Mouse (Mus musculus): Measurements from ENCODE around the gene Dnajb2.

The Dnajb2 gene

GRCm38 (mm10) chr1:75236117-75237050, at the start of gene Dnajb2:
Dnajb2 (plus strand) TSS chr1:75236406.
- peak; percentile 56 for DNase-seq (ENCODE audit: low read depth, low spot score)

- no peak for DNase-seq (ENCODE audit: low read depth, low spot score)
These were observed 49.1 kb upstream of the Dnajb2 start for GRCm38 (mm10) chr1:75187126-75187525.

- DNase-seq (ENCODE audit: low read depth, low spot score) = no peak
These were observed 48.2 kb upstream of the Dnajb2 start for GRCm38 (mm10) chr1:75187914-75188483.

- no peak for DNase-seq (ENCODE audit: low read depth, low spot score)
These were observed 45.6 kb upstream of the Dnajb2 start for GRCm38 (mm10) chr1:75190577-75190976.

GRCm38 (mm10) chr1:75191258-75191621, 45.0 kb upstream of the Dnajb2 start:
- no peak for DNase-seq (ENCODE audit: low read depth, low spot score)

- peak; percentile 95 for DNase-seq (ENCODE audit: low read depth, low spot score)
These were observed 44.4 kb upstream of the Dnajb2 start, which contains the start of the genes Ankzf1 and Atg9a for GRCm38 (mm10) chr1:75191622-75192402. Ankzf1 (plus strand) TSS chr1:75192151. Atg9a (minus strand) TSS chr1:75192196.

GRCm38 (mm10) chr1:75192452-75192851, 43.8 kb upstream of the Dnajb2 start:
- DNase-seq (ENCODE audit: low read depth, low spot score) = no peak

GRCm38 (mm10) chr1:75201236-75201635, 35.0 kb upstream of the Dnajb2 start:
- DNase-seq (ENCODE audit: low read depth, low spot score) = no peak

- DNase-seq (ENCODE audit: low read depth, low spot score) = no peak
These were observed 27.1 kb upstream of the Dnajb2 start for GRCm38 (mm10) chr1:75208967-75209678.

GRCm38 (mm10) chr1:75210136-75211087, 25.8 kb upstream of the Dnajb2 start, which contains the start of the genes Glb1l and Stk16:
Glb1l (minus strand) TSS chr1:75210813.
Stk16 (plus strand) TSS chr1:75210838.
- peak; percentile 93 for DNase-seq (ENCODE audit: low read depth, low spot score)

- no peak for DNase-seq (ENCODE audit: low read depth, low spot score)
These were observed 25.0 kb upstream of the Dnajb2 start for GRCm38 (mm10) chr1:75211141-75211708.

- DNase-seq (ENCODE audit: low read depth, low spot score) = no peak
These were observed 23.7 kb upstream of the Dnajb2 start for GRCm38 (mm10) chr1:75212542-75212941.

GRCm38 (mm10) chr1:75213096-75213495, 23.1 kb upstream of the Dnajb2 start:
- DNase-seq (ENCODE audit: low read depth, low spot score) = no peak

GRCm38 (mm10) chr1:75214442-75214841, 21.8 kb upstream of the Dnajb2 start:
- no peak for DNase-seq (ENCODE audit: low read depth, low spot score)

- DNase-seq (ENCODE audit: low read depth, low spot score) = no peak
These were observed 21.3 kb upstream of the Dnajb2 start for GRCm38 (mm10) chr1:75214886-75215285.

GRCm38 (mm10) chr1:75215785-75216184, 20.4 kb upstream of the Dnajb2 start:
- no peak for DNase-seq (ENCODE audit: low read depth, low spot score)

GRCm38 (mm10) chr1:75216797-75217585, 19.2 kb upstream of the Dnajb2 start:
- DNase-seq (ENCODE audit: low read depth, low spot score) = no peak

- DNase-seq (ENCODE audit: low read depth, low spot score) = no peak
These were observed 18.3 kb upstream of the Dnajb2 start for GRCm38 (mm10) chr1:75217893-75218226.
